Mouse (Mus musculus): ENCODE results near the gene Olfr441. TPM values are rescaled to one million over a fixed set of nuclear protein-coding genes. Genes with fewer than 3 reads are reported as not detected.
"Not testable (repeated sequence)": the region's sequence is repeated elsewhere in the genome, so short reads cannot be mapped to it uniquely, and the experiment has no call there.

Gene Olfr441
- not detected for total RNA-seq (2021)
- long read RNA-seq, experiment 1, result 0 reads
- long read RNA-seq, experiment 2, result 0 reads

GRCm38 (mm10) chr6:43106069-43106468 is at the start of gene Olfr441:
Olfr441 (plus strand) TSS chr6:43106369.
- DNase-seq, result not testable (repeated sequence)

- DNase-seq, result no peak
Observed at GRCm38 (mm10) chr6:43078750-43079149, 27.4 kb upstream of the Olfr441 start.

- DNase-seq, result not testable (repeated sequence)
Observed at GRCm38 (mm10) chr6:43081405-43081804, 24.8 kb upstream of the Olfr441 start.

- not testable (repeated sequence) for DNase-seq
Observed at GRCm38 (mm10) chr6:43146267-43146666, 40.1 kb downstream of the Olfr441 start, which contains the start of gene Olfr237-ps1. Olfr237-ps1 (plus strand) TSS chr6:43146567.

GRCm38 (mm10) chr6:43159502-43159901 is 53.3 kb downstream of the Olfr441 start:
- no peak for DNase-seq

- DNase-seq, result no peak
Observed at GRCm38 (mm10) chr6:43162982-43163381, 56.8 kb downstream of the Olfr441 start, which contains the start of gene Olfr437. Olfr437 (plus strand) TSS chr6:43163282.

GRCm38 (mm10) chr6:43167246-43167645 is 61.1 kb downstream of the Olfr441 start:
- DNase-seq, result no peak

Other genes starting within 250 kb of the Olfr441 start
- not detected for gene Olfr448, start 215.9 kb upstream of the Olfr441 start, total RNA-seq (2021)
- not detected for gene Olfr447, start 197.5 kb upstream of the Olfr441 start, total RNA-seq (2021)
- not detected for gene Olfr446, start 185.0 kb upstream of the Olfr441 start, total RNA-seq (2021)
- not detected for gene Olfr444, start 157.3 kb upstream of the Olfr441 start, total RNA-seq (2021)
- not detected for gene Olfr237-ps1, start 40.2 kb downstream of the Olfr441 start, total RNA-seq (2021)
- gene Olfr437, start 56.9 kb downstream of the Olfr441 start, total RNA-seq (2021), result not detected
- not detected for gene Olfr13, start 65.8 kb downstream of the Olfr441 start, total RNA-seq (2021)
- gene Olfr435, start 90.8 kb downstream of the Olfr441 start, total RNA-seq (2021), result not detected
- not detected for gene Olfr434, start 106.7 kb downstream of the Olfr441 start, total RNA-seq (2021)
- not detected for gene Olfr47, start 125.2 kb downstream of the Olfr441 start, total RNA-seq (2021)
- 10 to 100 TPM; 15.5 to 17.8 TPM for gene Arhgef5, start 159.2 kb downstream of the Olfr441 start, total RNA-seq (2021)
- not detected for gene Nobox, start 203.2 kb downstream of the Olfr441 start, total RNA-seq (2021)

Data from adrenal gland, postnatal 36 days (tissue).